30 mouse cellular contexts compared by ENCODE assay signal in the genomic region with DNA sequence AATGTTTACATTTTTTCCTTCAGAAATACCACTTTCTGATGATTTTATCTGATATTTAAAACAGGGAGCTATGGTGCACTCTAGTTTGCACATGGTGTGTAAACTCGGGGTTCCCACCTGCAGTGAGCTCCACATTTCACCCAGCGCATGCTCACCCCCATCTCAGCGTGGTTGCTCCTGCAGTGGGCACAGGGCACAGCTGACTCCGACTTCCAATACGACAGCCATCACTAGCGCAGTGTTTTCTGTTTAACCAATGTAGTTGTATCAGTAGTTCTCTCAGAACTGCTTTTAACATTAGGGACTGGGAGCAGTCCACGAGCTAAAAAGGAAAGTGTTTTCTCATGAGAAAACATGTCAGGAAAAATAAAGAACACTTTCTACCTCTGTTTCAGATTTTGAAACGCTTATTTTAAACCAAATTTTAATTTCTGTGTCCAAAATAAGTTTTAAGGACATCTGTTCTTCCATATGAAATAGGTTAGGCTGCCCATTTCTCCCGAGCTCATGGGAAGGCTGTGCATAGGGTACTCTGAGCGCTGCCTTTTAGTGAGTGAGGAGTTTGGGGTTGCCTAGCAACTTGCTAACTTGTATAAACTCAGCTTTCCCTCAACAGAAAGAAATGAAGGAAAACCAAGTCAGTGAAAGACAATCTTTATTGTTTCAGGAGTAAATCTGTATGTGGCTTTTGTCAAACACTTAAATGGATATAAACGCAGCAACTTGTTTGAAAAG. TPM values are rescaled to one million over a fixed set of nuclear protein-coding genes. Genes with fewer than 3 reads are reported as not detected.
DNase-seq lines count a peak whose midpoint lies in the region; ATAC-seq and TF ChIP-seq lines count a peak whose summit lies in the region.
"Had no signal": no experiment of that assay in that cellular context is flagged by ENCODE, and none has a peak within 500 bp of the region (broad histone marks: within the 10 kb centered on the region; RNA-seq: fewer than 3 reads in every experiment).

No protein-coding gene starts in this region.

- H3K9ac ChIP-seq in forebrain, embryonic 14.5 days (ENCODE audit: low read length) = no peak overlapping the region
- no peak overlapping the region for H3K9ac ChIP-seq in forebrain, embryonic 11.5 days (ENCODE audit: low read length)
- no peak overlapping the region for H3K9ac ChIP-seq in heart, adult 2 months (ENCODE audit: low read depth, low read length)
- H3K9ac ChIP-seq in midbrain, postnatal 0 days (replicated peaks; ENCODE audit: low read length, poor library complexity, severe bottlenecking) = no peak overlapping the region
- H3K9ac ChIP-seq in midbrain, embryonic 11.5 days (ENCODE audit: low read length) = no peak overlapping the region
- H3K9ac ChIP-seq: embryonic facial prominence, embryonic 12.5 days; heart, embryonic 15.5 days; hindbrain, embryonic 13.5 days; limb, embryonic 12.5 days; midbrain, embryonic 15.5 days had no signal

- no peak overlapping the region for H3K27ac ChIP-seq in forebrain, embryonic 14.5 days (ENCODE audit: low read depth, low read length)
- no peak overlapping the region for H3K27ac ChIP-seq in forebrain, embryonic 11.5 days (ENCODE audit: low read depth, low read length)
- H3K27ac ChIP-seq in heart, adult 2 months = no peak overlapping the region
- no peak overlapping the region for H3K27ac ChIP-seq in midbrain, postnatal 0 days (ENCODE audit: low read depth, low read length)
- H3K27ac ChIP-seq in midbrain, embryonic 11.5 days (ENCODE audit: low read depth, low read length) = no peak overlapping the region
- H3K27ac ChIP-seq: embryonic facial prominence, embryonic 12.5 days; forebrain, embryonic 10.5 days; heart, embryonic 10.5 days; heart, embryonic 15.5 days; hindbrain, embryonic 13.5 days; kidney, postnatal 0 days; limb, embryonic 12.5 days; midbrain, embryonic 15.5 days had no signal

- no peaks in the 10 kb centered on the region for H3K9me3 ChIP-seq in forebrain, embryonic 14.5 days (replicated peaks; ENCODE audit: control insufficient read depth, low read length)
- H3K9me3 ChIP-seq in forebrain, embryonic 11.5 days (ENCODE audit: control insufficient read depth, low read length) = no peaks in the 10 kb centered on the region
- H3K9me3 ChIP-seq in midbrain, postnatal 0 days (ENCODE audit: low read length) = no peaks in the 10 kb centered on the region
- H3K9me3 ChIP-seq in midbrain, embryonic 11.5 days (ENCODE audit: control insufficient read depth, low read length) = no peaks in the 10 kb centered on the region
- H3K9me3 ChIP-seq: heart, embryonic 10.5 days; heart, embryonic 15.5 days; midbrain, embryonic 15.5 days had no signal

- ATAC-seq in forebrain, embryonic 14.5 days = no peak
- no peak for ATAC-seq in forebrain, embryonic 11.5 days (replicated peaks; ENCODE audit: low FRiP score)
- no peak for ATAC-seq in midbrain, postnatal 0 days (ENCODE audit: low FRiP score)
- ATAC-seq in midbrain, embryonic 11.5 days (ENCODE audit: low FRiP score) = no peak
- ATAC-seq: intestine, embryonic 16.5 days; midbrain, embryonic 15.5 days; Patski had no signal

- no peak overlapping the region for H3K4me3 ChIP-seq in forebrain, embryonic 14.5 days (ENCODE audit: low read depth, low read length)
- H3K4me3 ChIP-seq in forebrain, embryonic 11.5 days (ENCODE audit: low read depth, low read length) = no peak overlapping the region
- no peak overlapping the region for H3K4me3 ChIP-seq in heart, adult 2 months
- H3K4me3 ChIP-seq in midbrain, postnatal 0 days (ENCODE audit: low read depth, low read length) = no peak overlapping the region
- H3K4me3 ChIP-seq in midbrain, embryonic 11.5 days (ENCODE audit: low read depth, low read length) = no peak overlapping the region
- H3K4me3 ChIP-seq: embryonic facial prominence, embryonic 12.5 days; forebrain, embryonic 10.5 days; heart, embryonic 10.5 days; heart, embryonic 15.5 days; hindbrain, embryonic 13.5 days; limb, embryonic 12.5 days; megakaryocyte, embryonic 14.5 days; midbrain, embryonic 15.5 days had no signal

- no peaks in the 10 kb centered on the region for H3K27me3 ChIP-seq in forebrain, embryonic 14.5 days (replicated peaks; ENCODE audit: control insufficient read depth, insufficient read depth, low read length)
- no peaks in the 10 kb centered on the region for H3K27me3 ChIP-seq in forebrain, embryonic 11.5 days (ENCODE audit: control insufficient read depth, insufficient read depth, low read length)
- H3K27me3 ChIP-seq in heart, adult 2 months (ENCODE audit: control insufficient read depth, insufficient read depth, low read length) = no peaks in the 10 kb centered on the region
- H3K27me3 ChIP-seq in midbrain, postnatal 0 days (ENCODE audit: insufficient read depth, low read length) = no peaks in the 10 kb centered on the region
- no peaks in the 10 kb centered on the region for H3K27me3 ChIP-seq in midbrain, embryonic 11.5 days (ENCODE audit: control insufficient read depth, insufficient read depth, low read length)
- H3K27me3 ChIP-seq: embryonic facial prominence, embryonic 12.5 days; heart, embryonic 15.5 days; hindbrain, embryonic 13.5 days; limb, embryonic 12.5 days; megakaryocyte, embryonic 14.5 days; midbrain, embryonic 15.5 days; Patski had no signal

- no peak overlapping the region for H3K4me2 ChIP-seq in forebrain, embryonic 14.5 days (ENCODE audit: low read length)
- no peak overlapping the region for H3K4me2 ChIP-seq in forebrain, embryonic 11.5 days (ENCODE audit: low read depth, low read length, severe bottlenecking)
- no peak overlapping the region for H3K4me2 ChIP-seq in midbrain, postnatal 0 days (ENCODE audit: low read depth, low read length, poor library complexity, severe bottlenecking)
- H3K4me2 ChIP-seq in midbrain, embryonic 11.5 days = no peak overlapping the region
- H3K4me2 ChIP-seq: embryonic facial prominence, embryonic 12.5 days; heart, embryonic 15.5 days; hindbrain, embryonic 13.5 days; limb, embryonic 12.5 days; midbrain, embryonic 15.5 days had no signal

- 68% methylated on average over 11 of the region's 11 CpGs for WGBS in forebrain, embryonic 14.5 days
- 77% methylated on average over 11 of the region's 11 CpGs for WGBS in forebrain, embryonic 11.5 days
- WGBS in heart, adult 2 months = 85% methylated on average over 11 of the region's 11 CpGs
- WGBS in midbrain, postnatal 0 days = 62% methylated on average over 11 of the region's 11 CpGs
- WGBS in midbrain, embryonic 11.5 days = 71% methylated on average over 11 of the region's 11 CpGs

- intact Hi-C loops in heart, adult 2 months (cut with DNase I) = loop anchor here (2.0 kb wide), 1 partner anchor 22 kb away; no protein-coding TSS in a partner anchor
- intact Hi-C loops in heart, postnatal 14 days (cut with DNase I) = no loop called here

- no peak for TF ChIP-seq EP300 in heart, adult 2 months (IDR thresholded peaks at IDR 0.05; ENCODE audit: insufficient read depth, low read depth, low read length)

- H3K79me2 ChIP-seq in heart, adult 2 months (replicated peaks; ENCODE audit: control insufficient read depth, insufficient read depth, low read length) = peaks cover 4% of the 10 kb centered on the region

- DNase-seq in forebrain, embryonic 14.5 days (ENCODE audit: low spot score) = peak; percentile 22
- DNase-seq in forebrain, embryonic 11.5 days (ENCODE audit: low spot score) = no peak
- DNase-seq in heart, adult 2 months = no peak
- DNase-seq in heart, postnatal 14 days = no peak
- DNase-seq in midbrain, postnatal 0 days (ENCODE audit: low spot score) = peak; percentile 10
- no peak for DNase-seq in midbrain, embryonic 11.5 days (ENCODE audit: low spot score, missing footprints)
- DNase-seq in lung, postnatal 4 days = no peak
- DNase-seq: adrenal gland, postnatal 14 days; cerebellum, adult 8-10 months; gastrocnemius, postnatal 10 days; heart, postnatal 4 days; kidney, adult 8-10 months; kidney, postnatal 4 days; lung, postnatal 36 days; right cerebral cortex, adult 18-20 months; spleen, adult 18-20 months; thymus, adult 18-20 months; thymus, postnatal 25 days had no signal

- no peaks in the 10 kb centered on the region for H3K4me1 ChIP-seq in forebrain, embryonic 14.5 days (ENCODE audit: control insufficient read depth, insufficient read depth, low read length)
- no peaks in the 10 kb centered on the region for H3K4me1 ChIP-seq in forebrain, embryonic 11.5 days (replicated peaks; ENCODE audit: control insufficient read depth, insufficient read depth, low read length)
- peaks cover 18% of the 10 kb centered on the region for H3K4me1 ChIP-seq in heart, adult 2 months (ENCODE audit: control insufficient read depth, insufficient read depth, low read length)
- no peaks in the 10 kb centered on the region for H3K4me1 ChIP-seq in midbrain, postnatal 0 days (ENCODE audit: insufficient read depth, low read length)
- no peaks in the 10 kb centered on the region for H3K4me1 ChIP-seq in midbrain, embryonic 11.5 days (ENCODE audit: control insufficient read depth, insufficient read depth, low read length)
- H3K4me1 ChIP-seq: midbrain, embryonic 15.5 days had no signal

- TF ChIP-seq POLR2A in heart, adult 2 months (IDR thresholded peaks at IDR 0.05; ENCODE audit: insufficient read depth, low read depth, low read length) = 0 out of 2 replicates have a peak, but pooled peaks have one; percentile 7

- TF ChIP-seq CTCF in heart, adult 2 months (IDR thresholded peaks at IDR 0.05) = no peak
- no peak for TF ChIP-seq CTCF in midbrain, postnatal 0 days (IDR thresholded peaks at IDR 0.05)

- no peaks in the 10 kb centered on the region for H3K36me3 ChIP-seq in forebrain, embryonic 14.5 days (ENCODE audit: control insufficient read depth, insufficient read depth, low read length)
- H3K36me3 ChIP-seq in forebrain, embryonic 11.5 days (ENCODE audit: control insufficient read depth, insufficient read depth, low read length) = no peaks in the 10 kb centered on the region
- peaks cover 22% of the 10 kb centered on the region for H3K36me3 ChIP-seq in heart, adult 2 months (ENCODE audit: control insufficient read depth, insufficient read depth, low read length)
- H3K36me3 ChIP-seq in midbrain, postnatal 0 days (ENCODE audit: insufficient read depth, low read length) = no peaks in the 10 kb centered on the region
- no peaks in the 10 kb centered on the region for H3K36me3 ChIP-seq in midbrain, embryonic 11.5 days (ENCODE audit: control insufficient read depth, insufficient read depth, low read length)
- H3K36me3 ChIP-seq: embryonic facial prominence, embryonic 12.5 days; forebrain, embryonic 10.5 days; heart, embryonic 10.5 days; heart, embryonic 15.5 days; limb, embryonic 12.5 days; midbrain, embryonic 15.5 days had no signal

RNA-seq across cellular contexts. Expression of a gene that starts 25.7 kb away (rescaled TPM):
- 0.97 and 1.1 TPM in 2 replicates for polyA plus RNA-seq in forebrain, embryonic 14.5 days (2014; fragmentation: Nextera tagmentation; extraction: Ambion mirVana)
- polyA plus RNA-seq in forebrain, embryonic 11.5 days (2014; fragmentation: Nextera tagmentation; extraction: Ambion mirVana) = 0.86 and 0.91 TPM in 2 replicates
- total RNA-seq in heart, adult 2 months (2021) = 100 to 1,000 TPM; 121 to 142 TPM
- 40.3 and 47.1 TPM in 2 replicates for polyA plus RNA-seq in heart, adult 2 months (2012; rRNA removed)
- total RNA-seq in heart, postnatal 14 days (2021) = 100 to 1,000 TPM; 137 to 150 TPM
- total RNA-seq in midbrain, postnatal 0 days (2014; rRNA removed) = 13.8 and 14.7 TPM in 2 replicates
- 6.3 and 7.4 TPM in 2 replicates for polyA plus RNA-seq in midbrain, postnatal 0 days (2015; fragmentation: Nextera tagmentation; extraction: Ambion mirVana)
- 0.69 and 0.96 TPM in 2 replicates for polyA plus RNA-seq in midbrain, embryonic 11.5 days (2014; fragmentation: Nextera tagmentation; extraction: Ambion mirVana)
- total RNA-seq: MEL had no signal

Comparison
In these comparisons a context has a peak if more than half of its experiments do, and no peak if none do; other contexts are left out.
1. DNase-seq: peak in forebrain, embryonic 14.5 days (single experiment) and midbrain, postnatal 0 days (single experiment); none in forebrain, embryonic 11.5 days (single experiment), heart, adult 2 months (0 of 2), heart, postnatal 14 days (0 of 2), midbrain, embryonic 11.5 days (single experiment) and lung, postnatal 4 days (0 of 2).